Mouse (Mus musculus) NIH3T3 (cell line): ENCODE results near the gene Wfs1.
"Not testable (repeated sequence)": the region's sequence is repeated elsewhere in the genome, so short reads cannot be mapped to it uniquely, and the experiment has no call there.

Experiments used
- DNase-seq: peaks from one replicate; pipeline ENCODE4 v3.0.0-alpha.2; 2012; ENCODE audit warnings: low read depth

Wfs1 gene

GRCm38 (mm10) chr5:36988781-36989624 lies at the start of gene Wfs1:
Gene Wfs1 (minus strand): TSS chr5:36989205.
- DNase-seq = peak; percentile 98

GRCm38 (mm10) chr5:37036884-37037283 lies 47.9 kb upstream of the Wfs1 start:
- DNase-seq = no peak

- no peak for DNase-seq
Observed at GRCm38 (mm10) chr5:37035896-37036295, 46.9 kb upstream of the Wfs1 start.

GRCm38 (mm10) chr5:37035192-37035591 lies 46.2 kb upstream of the Wfs1 start:
- no peak for DNase-seq

GRCm38 (mm10) chr5:37030753-37031152 lies 41.7 kb upstream of the Wfs1 start:
- no peak for DNase-seq

GRCm38 (mm10) chr5:37029326-37029905 lies 40.4 kb upstream of the Wfs1 start:
- DNase-seq = no peak

- no peak for DNase-seq
Observed at GRCm38 (mm10) chr5:37028486-37029311, 39.7 kb upstream of the Wfs1 start.

GRCm38 (mm10) chr5:37028104-37028485 lies 39.1 kb upstream of the Wfs1 start:
- DNase-seq = no peak

GRCm38 (mm10) chr5:37027701-37028100 lies 38.7 kb upstream of the Wfs1 start:
- DNase-seq = no peak

- DNase-seq = no peak
Observed at GRCm38 (mm10) chr5:37017222-37017621, 28.2 kb upstream of the Wfs1 start.

GRCm38 (mm10) chr5:37015612-37016310 lies 26.8 kb upstream of the Wfs1 start:
- peak; percentile 34 for DNase-seq

GRCm38 (mm10) chr5:37010666-37011317 lies 21.8 kb upstream of the Wfs1 start:
- DNase-seq = no peak

- not testable (repeated sequence) for DNase-seq
Observed at GRCm38 (mm10) chr5:37009761-37010160, 20.8 kb upstream of the Wfs1 start.

GRCm38 (mm10) chr5:37002001-37002400 lies 13.0 kb upstream of the Wfs1 start:
- peak; percentile 85 for DNase-seq

- peak; percentile 21 for DNase-seq
Observed at GRCm38 (mm10) chr5:37001002-37001401, 12.0 kb upstream of the Wfs1 start.

GRCm38 (mm10) chr5:36997996-36998395 lies 9.0 kb upstream of the Wfs1 start:
- DNase-seq = no peak

GRCm38 (mm10) chr5:36996410-36996809 lies 7.4 kb upstream of the Wfs1 start:
- DNase-seq = no peak

- peak; percentile 67 for DNase-seq
Observed at GRCm38 (mm10) chr5:36990631-36991350, 1.8 kb upstream of the Wfs1 start.

- no peak for DNase-seq
Observed at GRCm38 (mm10) chr5:36990196-36990595, 1.2 kb upstream of the Wfs1 start.

GRCm38 (mm10) chr5:36989625-36989977 lies 596 bp upstream of the Wfs1 start:
- no peak for DNase-seq
